Mouse (Mus musculus) CH12.LX (cell line): ENCODE data around the gene Slc36a3.

Source experiments
- CTCF ChIP-seq, 2 experiments: IDR thresholded peaks in 1 of 2; conservative IDR thresholded peaks in 1 of 2; 2 replicates each; pipeline ENCODE4 v1.5.1; 2011 to 2012; ENCODE audit warnings: low read depth in 2 of 2, low read length in 2 of 2, improper control_type of control experiment in 1 of 2, inconsistent platforms in 1 of 2, mild to moderate bottlenecking in 1 of 2, moderate library complexity in 1 of 2
- EP300 ChIP-seq: IDR thresholded peaks from 2 replicates; pipeline ENCODE4 v1.6.1; 2011; ENCODE audit warnings: low read length, improper control_type of control experiment
- MAFK ChIP-seq: IDR thresholded peaks from 2 replicates; pipeline ENCODE4 v1.6.1; 2011; ENCODE audit warnings: low read length, improper control_type of control experiment; ENCODE audit not compliant: insufficient replicate concordance
- NELFE ChIP-seq: IDR thresholded peaks from 2 replicates; pipeline ENCODE4 v1.6.1; 2011; ENCODE audit warnings: low read depth, low read length, improper control_type of control experiment
- POLR2A ChIP-seq: IDR thresholded peaks from 2 replicates; pipeline ENCODE4 v1.6.1; 2011; ENCODE audit warnings: low read depth, mild to moderate bottlenecking, improper control_type of control experiment, low read length
- USF2 ChIP-seq: conservative IDR thresholded peaks from 2 replicates; pipeline ENCODE4 v1.6.1; 2011; ENCODE audit warnings: low read depth, low read length, improper control_type of control experiment
- ZNF384 ChIP-seq: IDR thresholded peaks from 2 replicates; pipeline ENCODE4 v1.6.1; 2012; ENCODE audit warnings: low read depth, low read length, improper control_type of control experiment, inconsistent platforms

- TF ChIP-seq CTCF (conservative IDR thresholded peaks at IDR 0.05 in 1 of 2, IDR thresholded peaks at IDR 0.05 in 1 of 2; ENCODE audit: low read depth in 2 of 2, low read length in 2 of 2) (no peak), EP300 (peak; percentile 41), NELFE (no peak), MAFK (no peak), USF2 (no peak), POLR2A (no peak), ZNF384 (no peak)
These were observed 35.5 kb downstream of the Slc36a3 start for GRCm38 (mm10) chr11:55116004-55116403.
